Mouse (Mus musculus): ENCODE measurements around the gene Dcaf17.

The Dcaf17 gene

GRCm38 (mm10) chr2:71054716-71055115, 412 bp upstream of the Dcaf17 start:
- DNase-seq (ENCODE audit: extremely low spot score, low spot score): no peak

GRCm38 (mm10) chr2:71056115-71056835, 1.1 kb downstream of the Dcaf17 start:
- DNase-seq (ENCODE audit: extremely low spot score, low spot score): no peak

- DNase-seq (ENCODE audit: extremely low spot score, low spot score): no peak
Observed at GRCm38 (mm10) chr2:71071601-71072000, 16.5 kb downstream of the Dcaf17 start.

GRCm38 (mm10) chr2:71073330-71073729, 18.2 kb downstream of the Dcaf17 start:
- DNase-seq (ENCODE audit: extremely low spot score, low spot score): no peak

GRCm38 (mm10) chr2:71073828-71074227, 18.7 kb downstream of the Dcaf17 start:
- no peak for DNase-seq (ENCODE audit: extremely low spot score, low spot score)

GRCm38 (mm10) chr2:71082416-71082815, 27.3 kb downstream of the Dcaf17 start:
- DNase-seq (ENCODE audit: extremely low spot score, low spot score): no peak

GRCm38 (mm10) chr2:71083454-71084193, 28.5 kb downstream of the Dcaf17 start:
- no peak for DNase-seq (ENCODE audit: extremely low spot score, low spot score)

GRCm38 (mm10) chr2:71089766-71090165, 34.6 kb downstream of the Dcaf17 start:
- DNase-seq (ENCODE audit: extremely low spot score, low spot score): no peak

GRCm38 (mm10) chr2:71090660-71091445, 35.7 kb downstream of the Dcaf17 start:
- DNase-seq (ENCODE audit: extremely low spot score, low spot score): no peak

GRCm38 (mm10) chr2:71096170-71096569, 41.0 kb downstream of the Dcaf17 start:
- DNase-seq (ENCODE audit: extremely low spot score, low spot score): no peak

GRCm38 (mm10) chr2:71102621-71103291, 47.6 kb downstream of the Dcaf17 start:
- DNase-seq (ENCODE audit: extremely low spot score, low spot score): no peak

- no peak for DNase-seq (ENCODE audit: extremely low spot score, low spot score)
Observed at GRCm38 (mm10) chr2:71103292-71103680, 48.2 kb downstream of the Dcaf17 start.

GRCm38 (mm10) chr2:71104696-71105095, 49.6 kb downstream of the Dcaf17 start:
- no peak for DNase-seq (ENCODE audit: extremely low spot score, low spot score)

GRCm38 (mm10) chr2:71105469-71106215, 50.5 kb downstream of the Dcaf17 start:
- no peak for DNase-seq (ENCODE audit: extremely low spot score, low spot score)

- no peak for DNase-seq (ENCODE audit: extremely low spot score, low spot score)
Observed at GRCm38 (mm10) chr2:71107225-71107624, 52.1 kb downstream of the Dcaf17 start.

- no peak for DNase-seq (ENCODE audit: extremely low spot score, low spot score)
Observed at GRCm38 (mm10) chr2:71108541-71108940, 53.4 kb downstream of the Dcaf17 start.

- no peak for DNase-seq (ENCODE audit: extremely low spot score, low spot score)
Observed at GRCm38 (mm10) chr2:71113489-71114171, 58.5 kb downstream of the Dcaf17 start.

GRCm38 (mm10) chr2:71116151-71116550, 61.0 kb downstream of the Dcaf17 start:
- DNase-seq (ENCODE audit: extremely low spot score, low spot score): no peak

GRCm38 (mm10) chr2:71117797-71118708, 62.9 kb downstream of the Dcaf17 start, which contains the start of gene Cybrd1:
Gene Cybrd1 (plus strand): TSS chr2:71117923.
- peak; percentile 59 for DNase-seq (ENCODE audit: extremely low spot score, low spot score)
